ENCODE assay signal across 17 mouse cellular contexts in genomic region chr10:92076754-92077153, GRCm38 (mm10).
A peak's percentile ranks its signal among the peaks of the same experiment; 100 is the strongest.
DNase-seq lines count a peak whose midpoint lies in the region; ATAC-seq and TF ChIP-seq lines count a peak whose summit lies in the region.
"Had no signal": no experiment of that assay in that cellular context is flagged by ENCODE, and none has a peak within 500 bp of the region (broad histone marks: within the 10 kb centered on the region; RNA-seq: fewer than 3 reads in every experiment).

No protein-coding gene starts in this region.

- no peaks in the 10 kb centered on the region for H3K27me3 ChIP-seq in cerebellum, adult 2 months (ENCODE audit: control insufficient read depth, insufficient read depth, low read length)
- no peaks in the 10 kb centered on the region for H3K27me3 ChIP-seq in hindbrain, embryonic 11.5 days (ENCODE audit: control insufficient read depth, insufficient read depth, low read length)
- H3K27me3 ChIP-seq in midbrain, embryonic 12.5 days, result no peaks in the 10 kb centered on the region
- no peaks in the 10 kb centered on the region for H3K27me3 ChIP-seq in neural tube, embryonic 15.5 days (replicated peaks)
- H3K27me3 ChIP-seq: limb, embryonic 12.5 days had no signal

- H3K4me2 ChIP-seq in hindbrain, embryonic 11.5 days (replicated peaks; ENCODE audit: low read depth, low read length), result no peak overlapping the region
- no peak overlapping the region for H3K4me2 ChIP-seq in midbrain, embryonic 12.5 days (replicated peaks)
- no peak overlapping the region for H3K4me2 ChIP-seq in neural tube, embryonic 15.5 days
- H3K4me2 ChIP-seq: limb, embryonic 12.5 days had no signal

- H3K4me1 ChIP-seq in cerebellum, adult 2 months (ENCODE audit: control insufficient read depth, insufficient read depth, low read length), result no peaks in the 10 kb centered on the region
- H3K4me1 ChIP-seq in hindbrain, embryonic 11.5 days (replicated peaks; ENCODE audit: control insufficient read depth, insufficient read depth, low read length), result peaks cover 4% of the 10 kb centered on the region; the same call in 1 of the 2 replicates
- peaks cover 61% of the 10 kb centered on the region for H3K4me1 ChIP-seq in midbrain, embryonic 12.5 days
- H3K4me1 ChIP-seq in neural tube, embryonic 15.5 days, result peaks cover 28% of the 10 kb centered on the region

- no peak overlapping the region for H3K9ac ChIP-seq in hindbrain, embryonic 11.5 days (ENCODE audit: low read depth, low read length)
- H3K9ac ChIP-seq in midbrain, embryonic 12.5 days (replicated peaks), result no peak overlapping the region
- no peak overlapping the region for H3K9ac ChIP-seq in neural tube, embryonic 15.5 days (replicated peaks)
- H3K9ac ChIP-seq: limb, embryonic 12.5 days; liver, embryonic 14.5 days had no signal

- no peak for TF ChIP-seq CTCF in cerebellum, adult 2 months (IDR thresholded peaks at IDR 0.05; ENCODE audit: borderline replicate concordance, insufficient read depth, low read depth, low read length)

- no peaks in the 10 kb centered on the region for H3K9me3 ChIP-seq in hindbrain, embryonic 11.5 days (ENCODE audit: control insufficient read depth, low read length)
- no peaks in the 10 kb centered on the region for H3K9me3 ChIP-seq in midbrain, embryonic 12.5 days
- H3K9me3 ChIP-seq in neural tube, embryonic 15.5 days (replicated peaks), result no peaks in the 10 kb centered on the region
- H3K9me3 ChIP-seq: limb, embryonic 12.5 days had no signal

- peak; percentile 60 for ATAC-seq in hindbrain, embryonic 11.5 days (ENCODE audit: low FRiP score)
- peak; percentile 67 for ATAC-seq in midbrain, embryonic 12.5 days (ENCODE audit: low FRiP score, low read depth)
- ATAC-seq in neural tube, embryonic 15.5 days (ENCODE audit: low FRiP score), result no peak
- no peak for ATAC-seq in granulocyte monocyte progenitor cell, adult 5-6 weeks (replicated peaks; ENCODE audit: poor library complexity, severe bottlenecking)
- ATAC-seq: inflammation-experienced regulatory T-cells, adult 6 months had no signal

- H3K27ac ChIP-seq in cerebellum, adult 2 months (ENCODE audit: insufficient read depth, low read length), result no peak overlapping the region
- H3K27ac ChIP-seq in hindbrain, embryonic 11.5 days (ENCODE audit: low read depth, low read length), result peak overlapping the region; percentile 65
- peak overlapping the region; percentile 83 for H3K27ac ChIP-seq in midbrain, embryonic 12.5 days (replicated peaks)
- H3K27ac ChIP-seq in neural tube, embryonic 15.5 days (replicated peaks), result peak overlapping the region; percentile 28; the same call in 1 of the 2 replicates
- H3K27ac ChIP-seq: left cerebral cortex, adult 2 months; limb, embryonic 12.5 days; liver, embryonic 14.5 days had no signal

- DNase-seq in cerebellum, postnatal 10 days, result peak; percentile 17 to 26
- DNase-seq in cerebellum, adult 2 months, result no peak
- peak; percentile 26 for DNase-seq in hindbrain, embryonic 11.5 days (ENCODE audit: low spot score)
- no peak for DNase-seq in left cerebral cortex, adult 11 months (ENCODE audit: low spot score)
- DNase-seq in thymus, postnatal 14 days, result no peak
- DNase-seq: adrenal gland, postnatal 14 days; heart, adult 11 months; lung, postnatal 14 days; right cerebral cortex, postnatal 4 days; thymus, adult 18-20 months had no signal

- no peak for TF ChIP-seq POLR2A in cerebellum, adult 2 months (IDR thresholded peaks at IDR 0.05; ENCODE audit: borderline replicate concordance, insufficient read depth, low read length)

- H3K36me3 ChIP-seq in hindbrain, embryonic 11.5 days (ENCODE audit: control insufficient read depth, insufficient read depth, low read length), result no peaks in the 10 kb centered on the region
- H3K36me3 ChIP-seq in midbrain, embryonic 12.5 days, result peaks cover 9% of the 10 kb centered on the region; the same call in 1 of the 2 replicates
- peaks cover 9% of the 10 kb centered on the region for H3K36me3 ChIP-seq in neural tube, embryonic 15.5 days
- H3K36me3 ChIP-seq: limb, embryonic 12.5 days had no signal

- WGBS in cerebellum, adult 2 months, result 32% methylated on average over 3 of the region's 3 CpGs
- 35% methylated on average over 3 of the region's 3 CpGs for WGBS in hindbrain, embryonic 11.5 days
- 7% methylated on average over 3 of the region's 3 CpGs for WGBS in midbrain, embryonic 12.5 days
- 15% methylated on average over 3 of the region's 3 CpGs for WGBS in neural tube, embryonic 15.5 days

- no peak overlapping the region for H3K4me3 ChIP-seq in cerebellum, adult 2 months (replicated peaks; ENCODE audit: insufficient read depth, low read depth, low read length)
- H3K4me3 ChIP-seq in hindbrain, embryonic 11.5 days (ENCODE audit: low read depth, low read length), result no peak overlapping the region
- H3K4me3 ChIP-seq in midbrain, embryonic 12.5 days, result no peak overlapping the region
- H3K4me3 ChIP-seq in neural tube, embryonic 15.5 days (replicated peaks), result no peak overlapping the region
- H3K4me3 ChIP-seq: left cerebral cortex, adult 2 months; limb, embryonic 12.5 days had no signal

Comparison
In these comparisons a context has a peak if more than half of its experiments do, and no peak if none do; other contexts are left out.
1. DNase-seq: peak in cerebellum, postnatal 10 days (2 of 2) and hindbrain, embryonic 11.5 days (single experiment); none in cerebellum, adult 2 months (0 of 2), left cerebral cortex, adult 11 months (single experiment) and thymus, postnatal 14 days (single experiment).
2. ATAC-seq: peak in hindbrain, embryonic 11.5 days (single experiment) and midbrain, embryonic 12.5 days (single experiment); none in neural tube, embryonic 15.5 days (single experiment) and granulocyte monocyte progenitor cell, adult 5-6 weeks (single experiment).